Mouse (Mus musculus) forelimb bud, embryonic 11.5 days (tissue): ENCODE measurements around the gene Irx5.

Experiments used
- DNase-seq: peaks from one replicate; pipeline ENCODE4 v3.0.0-alpha.2; 2012; ENCODE audit warnings: low read depth, low spot score

Irx5 gene

DNA sequence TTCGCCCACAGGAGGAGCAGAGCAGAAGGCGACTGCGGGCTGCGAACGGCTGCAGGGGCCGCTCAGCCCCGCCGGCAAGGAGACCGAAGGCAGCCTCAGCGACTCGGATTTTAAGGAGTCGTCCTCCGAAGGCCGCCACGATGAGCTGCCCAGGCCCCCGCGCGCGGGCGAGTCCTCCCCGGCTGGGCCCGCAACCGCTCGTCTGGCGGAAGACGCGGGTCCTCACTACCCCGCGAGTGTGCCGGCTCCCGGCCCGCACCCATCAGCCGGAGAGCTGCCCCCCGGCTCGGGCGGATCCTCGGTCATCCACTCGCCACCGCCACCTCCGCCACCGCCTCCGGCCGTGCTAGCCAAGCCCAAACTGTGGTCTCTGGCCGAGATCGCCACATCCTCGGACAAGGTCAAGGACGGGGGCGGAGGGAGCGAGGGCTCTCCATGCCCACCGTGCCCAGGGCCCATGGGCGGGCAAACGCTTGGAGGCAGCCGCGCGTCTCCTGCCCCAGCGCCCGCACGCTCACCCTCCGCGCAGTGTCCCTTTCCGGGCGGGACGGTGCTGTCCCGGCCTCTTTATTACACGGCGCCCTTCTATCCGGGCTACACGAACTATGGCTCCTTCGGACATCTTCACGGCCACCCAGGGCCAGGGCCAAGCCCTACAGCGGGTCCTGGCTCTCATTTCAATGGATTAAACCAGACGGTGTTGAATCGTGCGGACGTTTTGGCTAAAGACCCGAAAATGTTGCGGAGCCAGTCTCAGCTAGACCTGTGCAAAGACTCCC is 2.8 kb downstream of the Irx5 start:
- DNase-seq = peak; percentile 35

DNA sequence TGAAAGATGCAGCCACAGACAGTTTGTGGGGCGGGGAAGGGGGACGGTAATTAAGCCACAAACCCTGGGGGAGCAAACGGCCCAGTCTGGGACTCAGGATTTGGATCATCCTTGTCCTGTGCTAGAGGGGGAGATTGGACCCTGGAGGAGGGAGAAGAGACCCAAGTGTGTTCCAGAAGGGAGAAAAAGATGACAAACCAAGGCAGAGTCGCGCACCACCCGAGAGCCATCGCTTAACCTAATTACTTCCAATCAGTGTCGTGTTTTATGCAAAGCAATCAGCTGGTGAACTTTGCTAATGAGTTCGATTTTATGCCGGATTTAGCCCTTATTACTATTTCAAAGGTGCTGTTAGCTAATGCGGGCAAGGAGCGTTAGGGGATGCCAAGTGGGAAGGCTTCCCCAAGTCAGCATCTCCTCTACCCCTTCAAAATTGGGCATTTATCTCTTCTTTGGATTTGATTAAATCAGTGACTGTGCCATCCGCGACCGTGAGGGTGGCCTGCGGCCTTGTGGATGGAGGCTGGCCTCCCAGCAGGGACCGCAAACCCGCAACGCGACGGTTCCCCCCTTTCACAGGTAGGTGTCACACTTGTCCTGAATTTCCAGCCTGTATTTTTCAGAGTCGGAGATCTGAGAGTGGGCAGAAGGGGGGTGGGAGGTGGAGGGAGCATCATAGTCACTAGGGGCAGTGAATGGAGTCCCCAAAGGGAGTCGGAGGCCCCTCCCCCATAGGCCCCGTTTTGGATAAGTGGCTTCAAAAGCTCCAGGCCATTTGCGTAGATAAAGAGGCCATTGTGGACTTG is 4.3 kb downstream of the Irx5 start:
- DNase-seq = no peak

DNA sequence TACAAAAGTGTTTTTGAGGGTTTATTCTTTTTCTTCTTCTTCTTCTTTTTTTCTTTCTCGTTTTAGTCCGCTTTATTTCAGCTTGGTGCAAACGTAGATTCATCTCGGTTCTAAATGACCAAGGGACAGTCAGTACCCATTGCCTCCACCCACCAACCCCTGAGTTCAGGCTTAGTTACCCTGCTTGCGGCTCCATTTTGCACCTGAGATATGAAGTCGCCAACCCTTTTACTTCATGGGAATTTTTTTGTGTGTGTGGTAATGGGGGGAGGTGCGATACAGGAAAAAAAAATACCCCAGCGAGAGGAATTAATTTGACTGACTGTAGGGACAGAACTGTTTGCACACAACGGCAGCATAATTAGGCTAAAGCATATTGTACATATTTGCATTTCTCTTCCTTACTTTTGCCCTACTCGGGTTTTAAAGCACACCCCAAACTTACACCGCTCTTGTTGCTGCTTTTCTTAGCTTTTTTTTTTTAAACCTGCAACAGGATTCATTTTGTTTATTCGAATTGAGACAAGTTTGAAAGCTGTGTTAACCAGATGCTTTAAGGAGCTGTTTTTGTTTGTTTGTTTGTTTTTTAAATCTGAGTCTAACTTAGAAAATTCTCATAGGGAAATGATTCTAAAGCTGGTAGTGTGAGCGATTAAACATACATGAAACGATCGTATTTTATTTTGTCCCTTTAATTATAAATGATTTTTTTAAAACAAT is 5.1 kb downstream of the Irx5 start:
- DNase-seq = no peak

GRCm38 (mm10) chr8:92363217-92364147 is 6.1 kb downstream of the Irx5 start:
- peak; percentile 26 for DNase-seq

- DNase-seq = peak; percentile 67
Observed at GRCm38 (mm10) chr8:92364148-92364775, 6.8 kb downstream of the Irx5 start.

DNA sequence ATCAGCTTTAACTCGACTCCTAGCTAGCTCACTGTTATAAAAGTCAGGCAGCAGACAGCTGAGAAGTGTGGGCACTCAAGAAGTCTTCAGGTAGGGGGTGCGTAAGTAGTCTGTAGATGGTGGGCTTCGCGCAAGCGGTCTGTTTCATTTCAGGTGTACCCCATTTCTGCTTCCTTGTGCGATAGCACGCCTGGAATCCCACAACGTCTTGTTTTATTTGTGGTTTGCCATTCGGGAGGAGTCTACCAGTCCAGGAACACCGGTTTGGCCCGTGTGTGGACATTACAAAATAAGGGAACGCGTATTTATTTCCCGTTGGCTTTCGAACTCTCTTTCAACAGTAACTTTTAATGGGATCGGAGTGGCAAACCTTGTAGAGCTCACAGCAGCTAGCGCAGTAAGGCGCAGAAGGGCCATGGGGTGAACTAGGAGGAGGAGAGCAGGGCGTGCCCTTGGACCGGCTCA is 7.4 kb downstream of the Irx5 start:
- DNase-seq = no peak

- DNase-seq = peak; percentile 30
Observed at GRCm38 (mm10) chr8:92365241-92365943, 8.0 kb downstream of the Irx5 start.

- DNase-seq = no peak
Observed at GRCm38 (mm10) chr8:92365944-92366735, 8.7 kb downstream of the Irx5 start.

GRCm38 (mm10) chr8:92366736-92367267 is 9.4 kb downstream of the Irx5 start:
- DNase-seq = peak; percentile 31

DNA sequence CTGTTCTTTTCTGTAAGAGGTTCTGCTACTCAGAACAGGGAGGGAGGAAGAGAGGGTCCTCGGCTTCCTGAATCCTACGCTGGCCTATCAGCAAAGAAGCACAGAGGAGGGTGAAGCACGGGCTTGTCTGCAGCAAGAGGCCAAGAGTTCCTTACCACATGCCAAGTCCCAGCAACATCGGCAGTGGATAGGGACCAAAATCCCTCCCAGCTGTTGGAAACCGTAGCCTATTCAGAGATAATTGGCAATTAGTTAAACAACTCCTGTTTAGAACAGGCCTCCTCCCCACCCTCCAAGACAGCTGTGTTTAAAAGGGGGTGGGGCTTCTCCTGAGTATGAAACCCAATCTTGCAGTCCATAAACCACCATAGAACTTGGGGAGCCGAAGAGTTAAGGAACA is 22.1 kb downstream of the Irx5 start:
- no peak for DNase-seq

- DNase-seq = no peak
Observed at GRCm38 (mm10) chr8:92380571-92380970, 23.1 kb downstream of the Irx5 start.

GRCm38 (mm10) chr8:92387893-92388292 is 30.5 kb downstream of the Irx5 start:
- peak; percentile 30 for DNase-seq

- no peak for DNase-seq
Observed at GRCm38 (mm10) chr8:92404218-92404617, 46.8 kb downstream of the Irx5 start.

DNA sequence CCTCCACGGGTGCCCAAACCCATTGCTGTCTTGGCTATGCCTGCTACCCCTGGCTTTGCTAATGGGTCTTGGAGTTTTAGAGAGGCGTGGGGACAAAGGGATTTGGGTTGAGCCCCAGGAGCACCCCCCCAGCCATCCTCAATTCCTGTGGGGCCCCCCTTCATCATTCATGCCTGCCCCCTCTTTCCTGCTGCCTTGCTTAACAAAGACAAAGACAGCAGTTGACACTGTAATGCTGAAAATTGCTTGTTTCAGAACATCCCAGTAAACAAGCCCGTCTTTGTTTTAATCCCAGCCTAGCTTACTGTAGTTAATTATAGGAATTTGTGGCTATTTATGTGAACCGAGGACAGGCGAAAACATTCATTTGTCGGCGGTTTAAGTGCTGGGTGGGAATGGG is 50.7 kb downstream of the Irx5 start:
- DNase-seq = no peak

DNA sequence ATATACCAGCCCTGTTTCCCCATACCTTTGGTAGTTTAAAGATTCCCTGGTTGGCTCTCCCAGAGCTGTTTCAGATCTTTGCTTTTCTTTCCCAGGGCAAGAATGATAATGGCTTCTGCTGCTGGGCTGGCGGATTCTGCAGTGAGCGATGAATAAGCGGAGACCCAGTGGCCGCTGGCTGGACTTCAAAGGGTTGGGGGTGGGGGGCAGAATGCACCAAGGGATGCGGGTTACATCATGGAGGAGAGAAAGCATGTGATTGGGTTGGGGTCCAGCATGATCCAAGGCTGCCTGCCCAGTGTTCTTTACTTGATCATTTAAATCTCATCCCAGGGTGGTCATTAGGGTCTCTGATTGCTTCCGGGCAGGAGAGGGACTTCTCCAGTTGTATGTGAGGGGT is 56.2 kb downstream of the Irx5 start:
- no peak for DNase-seq

DNA sequence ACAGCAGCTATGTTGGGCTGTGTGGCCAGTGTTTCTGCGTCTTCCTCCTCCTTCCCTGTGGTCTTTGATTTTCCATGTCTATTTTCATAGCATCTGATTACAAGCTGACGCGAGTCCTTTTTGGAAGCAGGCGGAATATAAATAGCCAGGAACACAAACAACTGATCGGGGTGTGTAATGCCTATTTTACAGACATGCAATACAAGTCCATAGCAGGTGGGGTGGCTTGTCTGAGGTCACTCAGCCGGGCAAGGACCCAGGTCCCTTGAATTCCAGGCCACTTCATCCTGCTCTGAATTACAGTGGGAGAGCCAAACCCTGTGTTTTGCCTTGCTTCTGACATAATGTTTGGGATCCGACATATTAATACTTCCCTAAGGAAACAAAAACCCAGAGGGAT is 63.2 kb downstream of the Irx5 start:
- DNase-seq = no peak
